Mouse (Mus musculus): ENCODE data around the gene Ehd1.

Ehd1 gene

GRCm38 (mm10) chr19:6321786-6322621 is 45.5 kb downstream of the Ehd1 start:
- in situ Hi-C loops (cut with MboI; ENCODE audit: low sequenced_read_pairs), result no loop called here

GRCm38 (mm10) chr19:6324751-6325150 is 48.2 kb downstream of the Ehd1 start:
- in situ Hi-C loops (cut with MboI; ENCODE audit: low sequenced_read_pairs), result no loop called here

- in situ Hi-C loops (cut with MboI; ENCODE audit: low sequenced_read_pairs), result no loop called here
These were observed 54.7 kb downstream of the Ehd1 start for GRCm38 (mm10) chr19:6331178-6331577.

GRCm38 (mm10) chr19:6331719-6332516 is 55.4 kb downstream of the Ehd1 start:
- in situ Hi-C loops (cut with MboI; ENCODE audit: low sequenced_read_pairs), result no loop called here

GRCm38 (mm10) chr19:6333761-6334595 is 57.5 kb downstream of the Ehd1 start:
- in situ Hi-C loops (cut with MboI; ENCODE audit: low sequenced_read_pairs), result no loop called here

- in situ Hi-C loops (cut with MboI; ENCODE audit: low sequenced_read_pairs), result no loop called here
These were observed 58.3 kb downstream of the Ehd1 start, which contains the start of gene Men1 for GRCm38 (mm10) chr19:6334673-6335457. TSS of gene Men1 (plus strand) at chr19:6334979.

GRCm38 (mm10) chr19:6335458-6335827 is 58.9 kb downstream of the Ehd1 start:
- in situ Hi-C loops (cut with MboI; ENCODE audit: low sequenced_read_pairs), result no loop called here

GRCm38 (mm10) chr19:6336920-6337319 is 60.4 kb downstream of the Ehd1 start:
- in situ Hi-C loops (cut with MboI; ENCODE audit: low sequenced_read_pairs), result no loop called here

- in situ Hi-C loops (cut with MboI; ENCODE audit: low sequenced_read_pairs), result no loop called here
These were observed 61.6 kb downstream of the Ehd1 start for GRCm38 (mm10) chr19:6338171-6338570.

- in situ Hi-C loops (cut with MboI; ENCODE audit: low sequenced_read_pairs), result no loop called here
These were observed 62.2 kb downstream of the Ehd1 start for GRCm38 (mm10) chr19:6338716-6339115.

- in situ Hi-C loops (cut with MboI; ENCODE audit: low sequenced_read_pairs), result no loop called here
These were observed 62.7 kb downstream of the Ehd1 start for GRCm38 (mm10) chr19:6339191-6339590.

- in situ Hi-C loops (cut with MboI; ENCODE audit: low sequenced_read_pairs), result no loop called here
These were observed 63.5 kb downstream of the Ehd1 start for GRCm38 (mm10) chr19:6339890-6340504.

- in situ Hi-C loops (cut with MboI; ENCODE audit: low sequenced_read_pairs), result no loop called here
These were observed 64.3 kb downstream of the Ehd1 start, which contains the start of gene Map4k2 for GRCm38 (mm10) chr19:6340524-6341452. TSS of gene Map4k2 (plus strand) at chr19:6341135.

GRCm38 (mm10) chr19:6341453-6342077 is 65.0 kb downstream of the Ehd1 start:
- in situ Hi-C loops (cut with MboI; ENCODE audit: low sequenced_read_pairs), result no loop called here

GRCm38 (mm10) chr19:6342276-6342933 is 65.9 kb downstream of the Ehd1 start:
- in situ Hi-C loops (cut with MboI; ENCODE audit: low sequenced_read_pairs), result no loop called here

- in situ Hi-C loops (cut with MboI; ENCODE audit: low sequenced_read_pairs), result no loop called here
These were observed 66.8 kb downstream of the Ehd1 start for GRCm38 (mm10) chr19:6343066-6343925.

- in situ Hi-C loops (cut with MboI; ENCODE audit: low sequenced_read_pairs), result no loop called here
These were observed 67.5 kb downstream of the Ehd1 start for GRCm38 (mm10) chr19:6343996-6344395.
